Mouse (Mus musculus): Measurements from ENCODE around the gene Thbs3. TPM values are rescaled to one million over a fixed set of nuclear protein-coding genes. Genes with fewer than 3 reads are reported as not detected.
"Not testable (repeated sequence)": the region's sequence is repeated elsewhere in the genome, so short reads cannot be mapped to it uniquely, and the experiment has no call there.

Gene Thbs3
- polyA plus RNA-seq, 1 experiment from 2014 or later = 82.2 TPM

DNA sequence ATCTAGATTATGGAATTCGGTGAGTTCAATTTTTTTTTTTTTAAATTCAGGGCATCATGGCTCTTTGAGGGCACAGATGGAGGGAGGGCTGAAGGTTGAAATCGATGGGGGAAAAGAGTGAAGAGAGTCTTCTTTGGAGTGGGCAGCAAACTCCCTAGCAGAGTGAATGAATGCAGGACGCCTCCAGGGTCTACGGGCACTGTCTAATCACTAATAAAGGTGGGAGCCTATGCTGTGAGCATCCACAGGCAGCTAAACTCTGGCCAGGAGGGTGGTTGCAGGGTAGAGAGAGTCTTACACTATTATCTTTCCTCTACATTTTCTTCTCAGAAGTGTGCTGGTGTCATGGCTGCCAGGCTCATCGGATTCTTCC, 11.9 kb upstream of the Thbs3 start:
- 45% methylated on average over 5 of the region's 5 CpGs for WGBS
- Histone ChIP-seq H3K4me1 (peaks cover 9% of the 10 kb centered on the region), H3K27ac (replicated peaks) (peak overlapping the region; percentile 23), H3K4me3 (peak overlapping the region; percentile 56), H3K27me3 (ENCODE audit: low read depth, poor library complexity, severe bottlenecking) (no peaks in the 10 kb centered on the region), H3K9me3 (replicated peaks) (no peaks in the 10 kb centered on the region), H3K36me3 (peaks cover 43% of the 10 kb centered on the region)
- no peak for DNase-seq (ENCODE audit: low spot score)

GRCm38 (mm10) chr3:89206079-89206478, 8.9 kb upstream of the Thbs3 start:
- no peak for DNase-seq (ENCODE audit: low spot score)
- Histone ChIP-seq H3K9me3 (replicated peaks) (no peaks in the 10 kb centered on the region), H3K36me3 (peaks cover 73% of the 10 kb centered on the region)

GRCm38 (mm10) chr3:89206695-89207094, 8.3 kb upstream of the Thbs3 start:
- peaks cover 9% of the 10 kb centered on the region for H3K4me1 ChIP-seq
- WGBS = 88% methylated on average over 2 of the region's 2 CpGs
- no peaks in the 10 kb centered on the region for H3K27me3 ChIP-seq (ENCODE audit: low read depth, poor library complexity, severe bottlenecking)
- H3K4me3 ChIP-seq = no peak overlapping the region
- no peaks in the 10 kb centered on the region for H3K9me3 ChIP-seq (replicated peaks)
- no peak overlapping the region for H3K27ac ChIP-seq (replicated peaks)
- peaks cover 79% of the 10 kb centered on the region for H3K36me3 ChIP-seq
- DNase-seq (ENCODE audit: low spot score) = no peak

More at GRCm38 (mm10) chr3:89206079-89206478, 8.9 kb upstream of the Thbs3 start:
- Histone ChIP-seq H3K27ac (replicated peaks) (no peak overlapping the region), H3K27me3 (ENCODE audit: low read depth, poor library complexity, severe bottlenecking) (no peaks in the 10 kb centered on the region), H3K4me1 (peaks cover 9% of the 10 kb centered on the region), H3K4me3 (no peak overlapping the region)
- 93% methylated on average over 7 of the region's 7 CpGs for WGBS

- H3K27ac ChIP-seq (replicated peaks) = no peak overlapping the region
- H3K4me3 ChIP-seq = no peak overlapping the region
- H3K36me3 ChIP-seq = peaks cover 80% of the 10 kb centered on the region
- DNase-seq (ENCODE audit: low spot score) = no peak
- no peaks in the 10 kb centered on the region for H3K9me3 ChIP-seq (replicated peaks)
- 92% methylated on average over 13 of the region's 13 CpGs for whole genome bisulfite sequencing
- H3K27me3 ChIP-seq (ENCODE audit: low read depth, poor library complexity, severe bottlenecking) = no peaks in the 10 kb centered on the region
- peaks cover 17% of the 10 kb centered on the region for H3K4me1 ChIP-seq
These were observed 6.8 kb upstream of the Thbs3 start for GRCm38 (mm10) chr3:89208075-89208657.

- 88% methylated on average over 6 of the region's 6 CpGs for WGBS
- Histone ChIP-seq H3K36me3 (peaks cover 80% of the 10 kb centered on the region), H3K27me3 (ENCODE audit: low read depth, poor library complexity, severe bottlenecking) (no peaks in the 10 kb centered on the region), H3K4me3 (no peak overlapping the region), H3K27ac (replicated peaks) (no peak overlapping the region), H3K9me3 (replicated peaks) (no peaks in the 10 kb centered on the region), H3K4me1 (peaks cover 17% of the 10 kb centered on the region)
- no peak for DNase-seq (ENCODE audit: low spot score)
These were observed 6.2 kb upstream of the Thbs3 start for GRCm38 (mm10) chr3:89208736-89209135.

DNA sequence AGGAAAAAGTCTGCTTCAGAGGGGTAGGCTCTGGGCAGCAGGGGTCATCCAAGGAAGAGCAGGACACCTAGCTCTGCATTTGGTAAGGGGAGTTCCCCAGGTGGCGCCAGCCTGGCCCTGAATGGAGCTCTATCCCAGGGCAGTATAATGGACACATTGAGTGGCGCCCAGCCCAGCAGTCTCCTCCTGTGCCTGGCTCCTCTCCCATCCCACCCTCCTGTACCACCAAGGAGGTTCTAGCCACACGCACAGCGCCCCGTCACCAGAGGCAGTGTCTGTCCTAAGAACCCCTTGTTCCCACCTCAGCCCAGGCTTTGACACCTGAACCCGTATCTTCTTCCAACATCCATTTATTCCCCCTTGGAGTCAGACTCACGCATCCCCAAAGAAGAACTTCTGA, 5.2 kb upstream of the Thbs3 start:
- DNase-seq (ENCODE audit: low spot score) = no peak
- H3K27ac ChIP-seq (replicated peaks) = no peak overlapping the region
- no peak overlapping the region for H3K4me3 ChIP-seq
- H3K27me3 ChIP-seq (ENCODE audit: low read depth, poor library complexity, severe bottlenecking) = no peaks in the 10 kb centered on the region
- no peaks in the 10 kb centered on the region for H3K9me3 ChIP-seq (replicated peaks)
- H3K4me1 ChIP-seq = peaks cover 20% of the 10 kb centered on the region
- 91% methylated on average over 7 of the region's 7 CpGs for WGBS
- H3K36me3 ChIP-seq = peaks cover 71% of the 10 kb centered on the region

DNA sequence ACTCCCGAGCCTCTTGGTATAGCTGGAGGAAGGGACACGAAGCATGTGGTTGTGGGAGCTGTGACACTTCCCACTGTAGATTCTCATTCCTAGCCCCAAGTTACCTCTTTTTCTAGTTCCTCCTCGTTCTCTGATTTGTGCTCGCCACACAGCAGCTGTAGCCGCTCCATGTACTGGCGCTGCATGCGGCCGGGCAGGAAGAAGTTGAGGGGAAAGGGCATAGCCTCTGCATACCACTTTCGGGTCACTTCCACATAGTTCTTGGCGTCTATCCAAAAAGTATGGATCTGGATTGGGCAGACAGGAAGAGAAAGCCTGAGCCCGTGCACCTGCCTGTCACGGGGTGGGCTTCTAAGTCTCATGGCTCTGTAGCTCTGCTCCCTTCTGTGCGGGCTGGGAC, 4.8 kb upstream of the Thbs3 start:
- 92% methylated on average over 13 of the region's 13 CpGs for WGBS
- peaks cover 66% of the 10 kb centered on the region for H3K36me3 ChIP-seq

GRCm38 (mm10) chr3:89210731-89211130, 4.2 kb upstream of the Thbs3 start:
- no peak for DNase-seq (ENCODE audit: low spot score)
- H3K27me3 ChIP-seq (ENCODE audit: low read depth, poor library complexity, severe bottlenecking) = no peaks in the 10 kb centered on the region
- peaks cover 61% of the 10 kb centered on the region for H3K36me3 ChIP-seq
- peaks cover 30% of the 10 kb centered on the region for H3K4me1 ChIP-seq
- H3K27ac ChIP-seq (replicated peaks) = no peak overlapping the region
- H3K9me3 ChIP-seq (replicated peaks) = no peaks in the 10 kb centered on the region
- no peak overlapping the region for H3K4me3 ChIP-seq
- WGBS = 82% methylated on average over 7 of the region's 7 CpGs

More for the DNA sequence above, 4.8 kb upstream of the Thbs3 start:
- Histone ChIP-seq H3K4me1 (peaks cover 25% of the 10 kb centered on the region), H3K27me3 (ENCODE audit: low read depth, poor library complexity, severe bottlenecking) (no peaks in the 10 kb centered on the region), H3K9me3 (replicated peaks) (no peaks in the 10 kb centered on the region), H3K4me3 (no peak overlapping the region), H3K27ac (replicated peaks) (no peak overlapping the region)
- DNase-seq (ENCODE audit: low spot score) = no peak

GRCm38 (mm10) chr3:89213803-89214530, 1.0 kb upstream of the Thbs3 start:
- no peaks in the 10 kb centered on the region for H3K27me3 ChIP-seq (ENCODE audit: low read depth, poor library complexity, severe bottlenecking)
- no peaks in the 10 kb centered on the region for H3K9me3 ChIP-seq (replicated peaks)
- WGBS = under 1% methylated on average over 66 of the region's 69 CpGs
- H3K4me3 ChIP-seq = peak overlapping the region; percentile 81
- peaks cover 62% of the 10 kb centered on the region for H3K4me1 ChIP-seq
- H3K36me3 ChIP-seq = peaks cover 52% of the 10 kb centered on the region
- peak; percentile 96 for DNase-seq (ENCODE audit: low spot score)
- H3K27ac ChIP-seq (replicated peaks) = peak overlapping the region; percentile 97

- no peaks in the 10 kb centered on the region for H3K27me3 ChIP-seq (ENCODE audit: low read depth, poor library complexity, severe bottlenecking)
- H3K4me1 ChIP-seq = peaks cover 79% of the 10 kb centered on the region
- H3K9me3 ChIP-seq (replicated peaks) = no peaks in the 10 kb centered on the region
- peak; percentile 88 for DNase-seq (ENCODE audit: low spot score)
- WGBS = 0% methylated on average over 6 of the region's 6 CpGs
- H3K36me3 ChIP-seq = peaks cover 50% of the 10 kb centered on the region
- H3K4me3 ChIP-seq = peak overlapping the region; percentile 81
- peak overlapping the region; percentile 97 for H3K27ac ChIP-seq (replicated peaks)
These were observed 873 bp downstream of the Thbs3 start for GRCm38 (mm10) chr3:89215853-89216252.

DNA sequence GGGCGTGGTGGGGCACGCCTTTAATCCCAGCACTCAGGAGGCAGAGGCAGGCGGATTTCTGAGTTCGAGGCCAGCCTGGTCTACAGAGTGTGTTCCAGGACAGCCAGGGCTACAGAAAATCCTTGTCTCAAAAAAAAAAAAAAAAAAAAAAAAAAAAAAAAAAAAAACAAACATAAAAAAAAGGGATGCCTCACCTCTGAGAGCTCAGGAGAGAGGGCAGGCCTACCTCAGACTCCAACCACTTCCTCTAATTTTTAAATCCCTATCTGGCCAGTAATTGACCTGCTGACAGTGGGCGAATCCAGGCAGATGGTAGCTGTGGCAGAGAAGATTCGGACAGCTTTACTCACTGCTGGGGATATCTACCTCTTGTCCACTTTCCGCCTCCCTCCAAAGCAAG, 1.4 kb downstream of the Thbs3 start:
- H3K4me3 ChIP-seq = peak overlapping the region; percentile 81; the same call in 1 of the 2 replicates
- peak overlapping the region; percentile 97 for H3K27ac ChIP-seq (replicated peaks)
- DNase-seq (ENCODE audit: low spot score); H3K27me3 ChIP-seq (ENCODE audit: low read depth, poor library complexity, severe bottlenecking); H3K9me3 ChIP-seq (replicated peaks): not testable (repeated sequence)
- H3K36me3 ChIP-seq = peaks cover 50% of the 10 kb centered on the region
- 76% methylated on average over 7 of the region's 7 CpGs for WGBS
- peaks cover 84% of the 10 kb centered on the region for H3K4me1 ChIP-seq

GRCm38 (mm10) chr3:89218271-89218670, 3.3 kb downstream of the Thbs3 start:
- DNase-seq (ENCODE audit: low spot score) = no peak
- H3K27ac ChIP-seq (replicated peaks) = peak overlapping the region; percentile 67; the same call in 1 of the 2 replicates
- H3K4me3 ChIP-seq = peak overlapping the region; percentile 6; the same call in 1 of the 2 replicates
- WGBS = 89% methylated on average over 1 of the region's 1 CpGs
- H3K9me3 ChIP-seq (replicated peaks) = no peaks in the 10 kb centered on the region
- peaks cover 91% of the 10 kb centered on the region for H3K4me1 ChIP-seq
- peaks cover 65% of the 10 kb centered on the region for H3K36me3 ChIP-seq
- no peaks in the 10 kb centered on the region for H3K27me3 ChIP-seq (ENCODE audit: low read depth, poor library complexity, severe bottlenecking)

DNA sequence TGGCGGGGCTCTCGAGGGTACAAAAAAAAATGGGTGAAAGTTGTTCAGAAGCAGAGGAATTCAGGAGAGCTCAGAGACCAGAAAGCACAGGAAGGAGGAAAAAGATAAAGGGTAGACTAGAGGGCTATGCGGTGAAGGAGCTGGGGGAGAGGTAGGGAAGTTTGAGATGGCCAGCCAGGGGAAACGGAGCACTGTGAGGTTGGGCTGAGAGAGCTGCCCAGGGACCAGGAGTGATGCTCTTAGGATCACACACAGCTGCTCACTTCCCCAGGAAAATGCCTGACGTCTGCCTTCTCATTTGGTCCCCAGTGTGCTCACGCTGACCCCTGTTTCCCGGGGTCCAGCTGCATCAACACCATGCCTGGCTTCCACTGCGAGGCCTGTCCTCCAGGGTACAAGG, 4.6 kb downstream of the Thbs3 start:
- 52% methylated on average over 8 of the region's 8 CpGs for WGBS
- DNase-seq (ENCODE audit: low spot score) = peak; percentile 39
- Histone ChIP-seq H3K27ac (replicated peaks) (peak overlapping the region; percentile 50), H3K4me3 (no peak overlapping the region), H3K4me1 (peaks cover 97% of the 10 kb centered on the region), H3K9me3 (replicated peaks) (no peaks in the 10 kb centered on the region), H3K27me3 (ENCODE audit: low read depth, poor library complexity, severe bottlenecking) (no peaks in the 10 kb centered on the region), H3K36me3 (peaks cover 77% of the 10 kb centered on the region)
